Mouse (Mus musculus) inflammation-experienced regulatory T-cells, adult 6 months (primary cell): ENCODE results near the gene Ap2b1. TPM values are rescaled to one million over a fixed set of nuclear protein-coding genes. Genes with fewer than 3 reads are reported as not detected.
"Not testable (repeated sequence)": the region's sequence is repeated elsewhere in the genome, so short reads cannot be mapped to it uniquely, and the experiment has no call there.

Experiments used
- ATAC-seq: one replicate; pipeline ENCODE4 v1.8.0; 2017
- polyA plus RNA-seq, 3 experiments: library from polyadenylated mRNA; unstranded; fragments of 100-300 nt; shearing (Covaris generic); gene quantifications; one replicate each; pipeline ENCODE4 v1.2.1; 2017

The Ap2b1 gene
- 10 to 100 TPM; 57.2 to 59.1 (median 57.7) TPM for polyA plus RNA-seq

- ATAC-seq = peak; percentile 82
Observed at GRCm38 (mm10) chr11:83298225-83299195, at the start of gene Ap2b1. Gene Ap2b1 (plus strand): TSS chr11:83299024.

GRCm38 (mm10) chr11:83257211-83257610 lies 41.6 kb upstream of the Ap2b1 start:
- ATAC-seq = not testable (repeated sequence)

GRCm38 (mm10) chr11:83262673-83263072 lies 36.2 kb upstream of the Ap2b1 start:
- no peak for ATAC-seq

GRCm38 (mm10) chr11:83263146-83263545 lies 35.7 kb upstream of the Ap2b1 start:
- peak; percentile 48 for ATAC-seq

GRCm38 (mm10) chr11:83270842-83271150 lies 28.0 kb upstream of the Ap2b1 start:
- ATAC-seq = peak; percentile 2

GRCm38 (mm10) chr11:83271151-83271950 lies 27.5 kb upstream of the Ap2b1 start:
- peak; percentile 73 for ATAC-seq

- peak; percentile 39 for ATAC-seq
Observed at GRCm38 (mm10) chr11:83271951-83272843, 26.6 kb upstream of the Ap2b1 start.

GRCm38 (mm10) chr11:83276251-83276650 lies 22.6 kb upstream of the Ap2b1 start:
- no peak for ATAC-seq

- ATAC-seq = no peak
Observed at GRCm38 (mm10) chr11:83279024-83279423, 19.8 kb upstream of the Ap2b1 start.

GRCm38 (mm10) chr11:83279691-83280090 lies 19.1 kb upstream of the Ap2b1 start:
- no peak for ATAC-seq

GRCm38 (mm10) chr11:83282084-83282483 lies 16.7 kb upstream of the Ap2b1 start:
- ATAC-seq = no peak

- ATAC-seq = no peak
Observed at GRCm38 (mm10) chr11:83285627-83286026, 13.2 kb upstream of the Ap2b1 start.

GRCm38 (mm10) chr11:83286566-83286965 lies 12.3 kb upstream of the Ap2b1 start, which contains the start of gene Slfn14:
Gene Slfn14 (minus strand): TSS chr11:83286726.
- ATAC-seq = no peak

- no peak for ATAC-seq
Observed at GRCm38 (mm10) chr11:83289036-83289435, 9.8 kb upstream of the Ap2b1 start.

- no peak for ATAC-seq
Observed at GRCm38 (mm10) chr11:83289633-83290032, 9.2 kb upstream of the Ap2b1 start.

GRCm38 (mm10) chr11:83291375-83292250 lies 7.2 kb upstream of the Ap2b1 start:
- ATAC-seq = peak; percentile 100

- ATAC-seq = no peak
Observed at GRCm38 (mm10) chr11:83292251-83292587, 6.6 kb upstream of the Ap2b1 start.

GRCm38 (mm10) chr11:83293182-83293581 lies 5.6 kb upstream of the Ap2b1 start:
- ATAC-seq = no peak

GRCm38 (mm10) chr11:83294133-83294532 lies 4.7 kb upstream of the Ap2b1 start:
- no peak for ATAC-seq

- ATAC-seq = no peak
Observed at GRCm38 (mm10) chr11:83297816-83298215, 1.0 kb upstream of the Ap2b1 start.

GRCm38 (mm10) chr11:83299724-83300123 lies 900 bp downstream of the Ap2b1 start:
- ATAC-seq = no peak
